Mouse (Mus musculus) lung, postnatal 25 days (tissue): ENCODE results near the gene Klhl20.

Experiments
- DNase-seq: peaks from one replicate; pipeline ENCODE4 v3.0.0; 2022; ENCODE audit warnings: low spot score

Klhl20 gene

DNA sequence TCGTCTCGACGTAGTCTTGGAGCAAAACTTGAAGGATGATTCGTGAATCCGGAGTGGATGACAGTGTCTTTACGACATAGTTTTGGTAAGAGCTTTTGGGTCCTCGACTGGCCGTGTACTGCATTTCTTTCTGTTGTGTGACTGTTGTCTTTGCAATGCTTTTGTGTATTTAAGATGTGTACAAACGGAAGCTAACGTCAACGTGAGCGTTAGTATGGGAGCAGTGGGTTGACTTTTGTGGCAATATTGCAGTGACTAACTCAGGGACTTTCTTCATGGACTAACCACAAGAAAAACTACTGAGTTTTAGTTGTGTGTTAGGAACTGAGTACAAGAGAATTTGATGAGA lies 60.1 kb downstream of the Klhl20 start:
- DNase-seq = no peak

- DNase-seq = peak; percentile 98
These were observed 60.7 kb downstream of the Klhl20 start, which contains the start of the genes Dars2 and Cenpl for GRCm38 (mm10) chr1:161070352-161071271. TSS of gene Dars2 (minus strand) at chr1:161070658. TSS of gene Cenpl (plus strand) at chr1:161070713.

DNA sequence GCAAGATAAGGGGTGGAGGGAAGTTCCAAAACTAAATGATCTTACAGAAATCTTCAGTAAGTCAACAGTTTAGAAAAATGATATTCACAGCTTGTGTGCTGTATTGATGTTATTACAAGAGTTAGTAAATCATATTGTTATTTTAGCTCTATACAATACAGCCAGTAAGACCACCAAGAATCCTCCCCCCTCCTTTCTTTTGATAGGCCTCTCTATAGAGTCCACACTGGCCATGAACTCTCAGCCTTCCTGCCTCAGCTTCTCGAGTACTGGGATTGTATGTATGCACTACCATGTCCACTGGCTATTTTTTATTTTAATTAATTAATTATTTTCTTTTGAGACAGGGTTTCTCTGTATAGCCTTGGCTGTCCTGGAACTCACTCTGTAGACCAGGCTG lies 68.0 kb downstream of the Klhl20 start:
- no peak for DNase-seq

- DNase-seq = no peak
These were observed 74.1 kb downstream of the Klhl20 start for GRCm38 (mm10) chr1:161057164-161057563.

DNA sequence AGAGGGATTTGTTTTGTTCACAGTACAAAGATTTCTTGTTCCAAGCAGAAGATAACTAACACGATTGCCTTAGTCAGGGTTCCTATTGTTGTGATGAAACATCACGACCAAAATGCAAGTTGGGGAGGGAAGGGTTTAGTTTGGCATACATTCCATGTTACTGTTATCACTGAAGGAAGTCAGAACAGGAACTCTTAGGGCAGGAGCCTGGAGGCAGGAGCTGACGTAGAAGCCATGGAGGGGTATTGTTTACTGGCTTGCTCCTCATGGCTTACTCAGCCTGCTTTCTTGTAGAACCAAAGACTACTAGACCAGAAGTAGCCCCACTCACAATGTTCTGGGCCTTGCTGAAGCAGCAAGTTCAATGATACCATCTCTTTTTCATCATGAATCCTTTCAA lies 84.3 kb downstream of the Klhl20 start:
- no peak for DNase-seq

DNA sequence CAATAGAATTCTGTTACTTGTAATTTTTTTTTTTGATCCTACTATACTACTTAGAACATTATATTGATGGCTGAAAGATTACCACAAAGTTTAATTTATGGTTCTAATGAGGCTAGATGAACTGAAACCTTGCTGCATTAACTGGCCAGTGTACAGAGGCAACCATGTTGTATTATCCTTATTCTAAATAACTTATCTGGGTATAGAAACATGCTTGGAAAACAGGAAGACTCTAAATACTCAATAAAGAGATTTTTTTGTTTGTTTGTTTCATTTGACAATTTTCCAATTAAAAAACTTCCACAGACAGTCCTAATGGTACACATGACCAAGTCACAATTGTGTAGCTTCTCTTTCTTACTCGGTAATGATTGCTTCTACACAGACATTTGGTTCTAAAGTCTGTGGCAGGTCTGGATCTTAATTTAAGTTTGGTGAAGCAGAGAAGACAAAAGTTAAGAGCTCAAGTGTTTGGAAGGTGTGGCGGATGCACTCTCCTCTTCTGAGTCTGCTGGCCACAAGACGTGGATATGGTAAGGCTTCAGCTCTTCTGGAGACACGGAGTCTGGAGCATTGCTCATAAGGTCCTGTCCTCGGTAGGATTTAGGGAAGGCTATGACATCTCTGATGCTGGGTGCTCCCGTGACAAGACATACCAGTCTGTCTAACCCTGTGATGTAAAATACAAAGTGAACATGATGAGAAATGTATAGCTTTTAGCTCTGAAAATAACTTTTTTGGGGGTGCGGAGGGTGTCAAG lies 89.9 kb downstream of the Klhl20 start:
- no peak for DNase-seq

- DNase-seq = no peak
These were observed 90.5 kb downstream of the Klhl20 start for GRCm38 (mm10) chr1:161040855-161041254.

- DNase-seq = no peak
These were observed 90.9 kb downstream of the Klhl20 start for GRCm38 (mm10) chr1:161040426-161040770.

DNA sequence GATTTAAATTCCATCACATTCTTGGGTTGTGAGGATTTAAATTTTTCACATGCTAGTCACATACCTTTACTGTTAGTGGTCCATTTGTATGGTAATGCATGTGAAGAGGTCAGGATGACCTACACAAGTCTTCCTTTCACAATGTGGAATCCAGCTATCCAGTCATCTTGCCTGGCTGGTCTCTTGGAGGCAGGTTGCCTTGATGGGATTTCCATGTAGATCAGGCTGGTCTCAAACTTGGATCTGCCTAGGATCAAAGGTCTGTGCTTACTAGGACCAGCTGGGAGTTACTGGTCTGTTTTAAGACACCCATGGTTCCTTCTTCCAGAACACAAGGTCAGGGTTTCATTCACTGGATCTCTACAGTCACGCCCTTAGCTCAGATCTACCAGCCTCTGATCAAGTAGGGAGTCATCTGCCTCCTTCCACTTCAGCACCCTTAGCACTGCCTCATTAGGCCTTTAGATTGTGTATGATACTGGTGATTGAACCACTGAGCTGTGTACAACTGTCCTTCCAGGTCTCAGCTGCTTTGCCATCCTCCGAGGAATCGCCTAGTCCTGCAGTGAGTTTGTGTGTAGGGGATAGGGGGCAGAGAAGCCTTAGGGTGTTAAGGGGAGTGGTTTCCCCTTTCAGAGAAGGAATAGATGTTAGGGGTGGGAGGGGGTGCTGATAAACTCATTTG lies 91.4 kb downstream of the Klhl20 start:
- no peak for DNase-seq

DNA sequence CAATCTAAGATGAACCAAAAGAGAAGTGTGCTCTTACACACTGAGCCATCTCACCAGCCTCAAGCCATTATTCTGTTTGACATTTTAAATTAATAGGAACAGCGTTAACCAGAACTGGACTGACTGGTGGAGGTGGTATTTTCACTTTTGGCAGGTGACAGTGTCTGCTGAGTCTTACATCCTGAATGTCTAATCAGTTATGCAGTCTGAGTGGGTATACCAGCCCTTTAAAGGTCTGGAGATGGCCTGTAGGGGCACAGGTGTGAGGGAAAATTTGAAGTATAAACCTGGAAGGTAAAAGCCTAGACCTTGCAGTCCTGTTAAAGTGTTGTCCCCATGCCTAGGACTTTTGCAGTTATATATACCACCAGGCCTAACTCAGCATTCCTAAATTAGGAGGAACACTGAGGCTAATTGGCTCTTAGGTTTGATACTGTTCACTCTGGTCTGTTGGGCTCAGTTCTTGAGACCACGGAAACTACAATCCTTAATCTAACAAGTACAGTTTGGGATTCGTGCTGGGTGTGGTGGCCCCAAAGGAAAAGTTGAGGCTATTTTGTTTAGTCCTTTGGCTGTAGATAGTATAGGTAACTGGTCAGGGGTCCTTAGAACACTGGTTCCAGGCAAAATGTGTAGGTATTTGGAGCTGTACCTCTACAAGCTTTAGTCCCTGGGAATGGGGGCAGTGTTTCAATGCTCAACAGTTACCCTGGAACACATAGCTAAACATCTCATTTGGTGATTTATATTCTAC lies 92.2 kb downstream of the Klhl20 start:
- DNase-seq = no peak
